Mouse (Mus musculus): ENCODE data around the gene Serinc5. TPM values are rescaled to one million over a fixed set of nuclear protein-coding genes. Genes with fewer than 3 reads are reported as not detected.

The Serinc5 gene
- polyA plus RNA-seq, 1 experiment from 2014 or later, result 18.0 TPM

GRCm38 (mm10) chr13:92668214-92668985 lies 57.5 kb downstream of the Serinc5 start:
- Histone ChIP-seq H3K4me1 (ENCODE audit: control insufficient read depth, insufficient read depth, low read length) (no peaks in the 10 kb centered on the region), H3K4me2 (replicated peaks; ENCODE audit: low read depth, low read length) (no peak overlapping the region), H3K4me3 (ENCODE audit: low read length) (no peak overlapping the region), H3K9ac (ENCODE audit: low read depth, low read length) (no peak overlapping the region), H3K36me3 (ENCODE audit: control insufficient read depth, insufficient read depth, low read length) (no peaks in the 10 kb centered on the region), H3K27ac (ENCODE audit: low read depth, low read length) (no peak overlapping the region), H3K9me3 (ENCODE audit: control insufficient read depth, low read length) (no peaks in the 10 kb centered on the region), H3K27me3 (ENCODE audit: control insufficient read depth, insufficient read depth, low read length) (no peaks in the 10 kb centered on the region)
- no peak for ATAC-seq (ENCODE audit: low FRiP score, low TSS enrichment)
- 92% methylated on average over 6 of the region's 6 CpGs for WGBS

GRCm38 (mm10) chr13:92671727-92672126 lies 60.8 kb downstream of the Serinc5 start:
- Histone ChIP-seq H3K9me3 (ENCODE audit: control insufficient read depth, low read length) (no peaks in the 10 kb centered on the region), H3K27ac (ENCODE audit: low read depth, low read length) (no peak overlapping the region), H3K4me2 (replicated peaks; ENCODE audit: low read depth, low read length) (no peak overlapping the region), H3K9ac (ENCODE audit: low read depth, low read length) (no peak overlapping the region), H3K4me1 (ENCODE audit: control insufficient read depth, insufficient read depth, low read length) (peaks cover 24% of the 10 kb centered on the region), H3K4me3 (ENCODE audit: low read length) (no peak overlapping the region), H3K36me3 (ENCODE audit: control insufficient read depth, insufficient read depth, low read length) (no peaks in the 10 kb centered on the region), H3K27me3 (ENCODE audit: control insufficient read depth, insufficient read depth, low read length) (no peaks in the 10 kb centered on the region)
- WGBS, result 78% methylated on average over 1 of the region's 1 CpGs
- no peak for ATAC-seq (ENCODE audit: low FRiP score, low TSS enrichment)

- ATAC-seq (ENCODE audit: low FRiP score, low TSS enrichment), result no peak
- Histone ChIP-seq H3K4me3 (ENCODE audit: low read length) (no peak overlapping the region), H3K9ac (ENCODE audit: low read depth, low read length) (no peak overlapping the region), H3K27me3 (ENCODE audit: control insufficient read depth, insufficient read depth, low read length) (no peaks in the 10 kb centered on the region), H3K36me3 (ENCODE audit: control insufficient read depth, insufficient read depth, low read length) (no peaks in the 10 kb centered on the region), H3K4me1 (ENCODE audit: control insufficient read depth, insufficient read depth, low read length) (peaks cover 24% of the 10 kb centered on the region), H3K4me2 (replicated peaks; ENCODE audit: low read depth, low read length) (no peak overlapping the region), H3K9me3 (ENCODE audit: control insufficient read depth, low read length) (no peaks in the 10 kb centered on the region), H3K27ac (ENCODE audit: low read depth, low read length) (0 out of 2 replicates have a peak overlapping the region, but pooled peaks have one; percentile 30)
- WGBS, result 44% methylated on average over 2 of the region's 2 CpGs
These were observed 63.8 kb downstream of the Serinc5 start for GRCm38 (mm10) chr13:92674676-92675075.

DNA sequence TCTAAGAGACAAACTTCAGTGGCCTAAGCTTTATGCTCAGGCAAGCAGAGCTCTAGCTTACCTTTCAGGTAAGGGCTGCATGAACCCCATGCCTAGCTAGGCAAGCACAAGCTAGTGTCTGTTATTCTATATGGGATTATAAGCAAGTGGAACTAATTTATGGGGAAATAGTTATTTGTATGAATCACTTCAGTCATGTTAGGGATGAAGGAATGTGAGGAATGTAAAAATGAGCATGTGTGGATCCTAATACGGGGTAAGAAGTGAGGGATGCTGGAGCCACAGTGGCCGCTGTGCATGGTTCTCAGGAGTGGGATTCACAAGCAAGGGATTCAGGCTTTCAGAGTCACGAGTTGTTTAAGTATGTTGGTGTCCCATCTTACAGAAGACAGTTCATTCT lies 64.4 kb downstream of the Serinc5 start:
- no peaks in the 10 kb centered on the region for H3K9me3 ChIP-seq (ENCODE audit: control insufficient read depth, low read length)
- H3K27ac ChIP-seq (ENCODE audit: low read depth, low read length), result no peak overlapping the region
- no peak overlapping the region for H3K4me2 ChIP-seq (replicated peaks; ENCODE audit: low read depth, low read length)
- no peaks in the 10 kb centered on the region for H3K27me3 ChIP-seq (ENCODE audit: control insufficient read depth, insufficient read depth, low read length)
- H3K36me3 ChIP-seq (ENCODE audit: control insufficient read depth, insufficient read depth, low read length), result no peaks in the 10 kb centered on the region
- ATAC-seq (ENCODE audit: low FRiP score, low TSS enrichment), result no peak
- H3K4me3 ChIP-seq (ENCODE audit: low read length), result no peak overlapping the region
- peaks cover 24% of the 10 kb centered on the region for H3K4me1 ChIP-seq (ENCODE audit: control insufficient read depth, insufficient read depth, low read length)
- WGBS, result 70% methylated on average over 3 of the region's 3 CpGs
- no peak overlapping the region for H3K9ac ChIP-seq (ENCODE audit: low read depth, low read length)

DNA sequence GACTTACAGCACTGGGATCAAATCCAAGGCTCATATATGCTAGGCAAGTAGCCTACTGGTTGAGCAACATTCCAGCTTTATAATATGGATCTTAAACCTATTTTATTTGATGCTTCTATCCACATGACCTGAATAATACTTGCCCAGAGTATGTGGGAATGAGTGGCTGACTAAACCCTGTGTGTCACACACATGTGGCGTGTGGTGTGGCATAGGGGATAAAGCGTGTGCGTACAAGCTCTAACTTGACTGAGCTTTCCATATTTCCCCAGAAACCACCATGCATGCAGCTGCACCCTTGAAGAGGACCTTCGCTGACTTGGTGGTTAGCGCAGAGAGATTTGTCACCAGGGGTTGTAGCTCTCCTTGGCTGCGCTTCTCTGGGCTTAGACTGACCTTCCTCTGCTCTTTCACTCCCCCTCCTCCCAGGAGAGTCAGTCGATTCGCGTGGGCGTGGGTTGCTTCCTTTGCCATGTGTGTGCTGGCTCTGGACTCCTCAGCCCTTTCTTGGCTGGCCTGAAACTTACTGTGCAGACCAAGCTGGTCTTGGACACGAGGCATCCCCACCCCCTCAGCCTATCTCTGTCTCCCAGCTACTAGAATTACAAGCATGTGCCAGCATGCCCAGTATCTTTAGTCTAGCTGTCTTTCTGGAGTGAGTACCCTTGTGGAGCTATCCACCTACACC lies 65.2 kb downstream of the Serinc5 start:
- H3K4me2 ChIP-seq (replicated peaks; ENCODE audit: low read depth, low read length), result no peak overlapping the region
- no peaks in the 10 kb centered on the region for H3K27me3 ChIP-seq (ENCODE audit: control insufficient read depth, insufficient read depth, low read length)
- 47% methylated on average over 11 of the region's 11 CpGs for WGBS
- H3K4me1 ChIP-seq (ENCODE audit: control insufficient read depth, insufficient read depth, low read length), result peaks cover 24% of the 10 kb centered on the region
- no peak overlapping the region for H3K4me3 ChIP-seq (ENCODE audit: low read length)
- no peak overlapping the region for H3K27ac ChIP-seq (ENCODE audit: low read depth, low read length)
- no peak overlapping the region for H3K9ac ChIP-seq (ENCODE audit: low read depth, low read length)
- no peaks in the 10 kb centered on the region for H3K9me3 ChIP-seq (ENCODE audit: control insufficient read depth, low read length)
- no peaks in the 10 kb centered on the region for H3K36me3 ChIP-seq (ENCODE audit: control insufficient read depth, insufficient read depth, low read length)
- peak; percentile 76 for ATAC-seq (ENCODE audit: low FRiP score, low TSS enrichment)

GRCm38 (mm10) chr13:92677656-92678055 lies 66.8 kb downstream of the Serinc5 start:
- WGBS, result 35% methylated on average over 4 of the region's 4 CpGs
- Histone ChIP-seq H3K27ac (ENCODE audit: low read depth, low read length) (no peak overlapping the region), H3K27me3 (ENCODE audit: control insufficient read depth, insufficient read depth, low read length) (no peaks in the 10 kb centered on the region), H3K9ac (ENCODE audit: low read depth, low read length) (no peak overlapping the region), H3K4me3 (ENCODE audit: low read length) (no peak overlapping the region), H3K4me1 (ENCODE audit: control insufficient read depth, insufficient read depth, low read length) (peaks cover 24% of the 10 kb centered on the region), H3K4me2 (replicated peaks; ENCODE audit: low read depth, low read length) (no peak overlapping the region), H3K36me3 (ENCODE audit: control insufficient read depth, insufficient read depth, low read length) (no peaks in the 10 kb centered on the region), H3K9me3 (ENCODE audit: control insufficient read depth, low read length) (no peaks in the 10 kb centered on the region)
- no peak for ATAC-seq (ENCODE audit: low FRiP score, low TSS enrichment)

DNA sequence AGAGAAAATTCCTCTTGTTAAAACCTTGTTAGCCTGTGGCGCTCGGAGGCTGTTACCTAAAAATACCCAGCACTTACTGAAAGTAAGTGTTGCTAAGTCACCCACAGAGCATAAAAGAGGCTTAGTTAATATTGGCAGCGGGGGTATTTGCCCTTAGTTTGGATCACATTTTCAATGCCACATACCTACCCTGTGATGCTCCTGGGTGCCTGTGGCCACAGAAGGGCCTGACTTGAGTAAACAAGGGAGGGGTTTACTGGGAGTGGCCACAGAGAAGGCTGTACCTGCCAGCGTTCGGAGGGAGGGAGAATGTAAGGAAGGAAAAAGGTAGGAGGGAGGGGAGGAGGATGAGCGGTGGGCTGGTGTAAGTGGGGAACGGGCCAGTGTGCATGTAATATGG lies 68.8 kb downstream of the Serinc5 start:
- 91% methylated on average over 7 of the region's 7 CpGs for WGBS
- no peak overlapping the region for H3K4me3 ChIP-seq (ENCODE audit: low read length)
- no peaks in the 10 kb centered on the region for H3K9me3 ChIP-seq (ENCODE audit: control insufficient read depth, low read length)
- H3K4me2 ChIP-seq (replicated peaks; ENCODE audit: low read depth, low read length), result no peak overlapping the region
- H3K27me3 ChIP-seq (ENCODE audit: control insufficient read depth, insufficient read depth, low read length), result no peaks in the 10 kb centered on the region
- H3K4me1 ChIP-seq (ENCODE audit: control insufficient read depth, insufficient read depth, low read length), result peaks cover 20% of the 10 kb centered on the region
- H3K36me3 ChIP-seq (ENCODE audit: control insufficient read depth, insufficient read depth, low read length), result no peaks in the 10 kb centered on the region
- no peak overlapping the region for H3K9ac ChIP-seq (ENCODE audit: low read depth, low read length)
- no peak for ATAC-seq (ENCODE audit: low FRiP score, low TSS enrichment)
- no peak overlapping the region for H3K27ac ChIP-seq (ENCODE audit: low read depth, low read length)

DNA sequence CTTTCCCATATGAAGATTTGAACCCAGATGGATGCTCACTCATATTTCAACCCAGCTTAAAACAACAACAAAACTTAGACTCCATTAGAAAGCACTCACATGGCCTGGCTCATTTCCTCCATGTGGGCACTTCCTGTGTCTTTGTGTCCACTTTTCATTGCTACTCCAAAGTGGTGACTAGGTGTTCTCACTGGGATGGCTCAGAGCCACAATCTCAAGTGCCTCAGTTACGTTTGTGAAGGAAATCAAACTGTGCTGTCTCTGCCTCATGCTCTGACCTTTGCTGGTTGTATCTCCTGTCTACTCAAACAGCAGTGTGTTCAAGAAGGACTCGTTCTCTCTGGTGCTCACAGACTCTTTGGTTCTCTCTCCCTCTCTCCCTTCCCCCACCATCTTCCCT lies 70.7 kb downstream of the Serinc5 start:
- Histone ChIP-seq H3K4me1 (ENCODE audit: control insufficient read depth, insufficient read depth, low read length) (peaks cover under 1% of the 10 kb centered on the region), H3K27me3 (ENCODE audit: control insufficient read depth, insufficient read depth, low read length) (no peaks in the 10 kb centered on the region), H3K4me2 (replicated peaks; ENCODE audit: low read depth, low read length) (no peak overlapping the region), H3K27ac (ENCODE audit: low read depth, low read length) (no peak overlapping the region), H3K36me3 (ENCODE audit: control insufficient read depth, insufficient read depth, low read length) (no peaks in the 10 kb centered on the region), H3K9me3 (ENCODE audit: control insufficient read depth, low read length) (no peaks in the 10 kb centered on the region), H3K4me3 (ENCODE audit: low read length) (no peak overlapping the region), H3K9ac (ENCODE audit: low read depth, low read length) (no peak overlapping the region)
- no peak for ATAC-seq (ENCODE audit: low FRiP score, low TSS enrichment)
- WGBS, result 84% methylated on average over 2 of the region's 2 CpGs

DNA sequence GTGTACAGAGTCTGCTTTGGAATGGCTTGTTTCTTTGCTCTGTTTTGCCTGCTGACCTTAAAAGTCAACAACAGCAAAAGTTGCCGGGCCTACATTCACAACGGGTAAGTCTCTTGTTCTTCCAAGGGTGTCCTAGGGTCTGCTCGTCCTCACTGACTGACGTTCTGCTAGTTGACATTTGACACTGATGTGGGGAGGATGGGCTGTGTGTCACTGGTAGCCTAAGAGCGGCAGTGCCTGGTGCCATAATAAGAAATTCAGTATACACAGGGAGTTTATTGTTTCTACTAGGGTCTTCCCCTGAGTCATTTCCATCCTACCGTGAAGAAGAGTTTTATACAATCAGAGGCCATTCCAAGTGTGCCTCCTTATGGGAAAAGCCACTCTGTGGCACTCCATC lies 71.9 kb downstream of the Serinc5 start:
- Histone ChIP-seq H3K27me3 (ENCODE audit: control insufficient read depth, insufficient read depth, low read length) (no peaks in the 10 kb centered on the region), H3K36me3 (ENCODE audit: control insufficient read depth, insufficient read depth, low read length) (no peaks in the 10 kb centered on the region), H3K9me3 (ENCODE audit: control insufficient read depth, low read length) (no peaks in the 10 kb centered on the region), H3K4me2 (replicated peaks; ENCODE audit: low read depth, low read length) (no peak overlapping the region), H3K4me1 (ENCODE audit: control insufficient read depth, insufficient read depth, low read length) (no peaks in the 10 kb centered on the region), H3K9ac (ENCODE audit: low read depth, low read length) (no peak overlapping the region), H3K4me3 (ENCODE audit: low read length) (no peak overlapping the region), H3K27ac (ENCODE audit: low read depth, low read length) (no peak overlapping the region)
- WGBS, result 21% methylated on average over 6 of the region's 6 CpGs
- peak; percentile 71; the same call in 1 of the 2 replicates for ATAC-seq (ENCODE audit: low FRiP score, low TSS enrichment)
